Mouse (Mus musculus) E14TG2a.4 (cell line): ENCODE results near the gene Klhl5.

Experiments used
- CTCF ChIP-seq: conservative IDR thresholded peaks from 2 replicates; pipeline ENCODE4 v1.5.1; 2014; ENCODE audit warnings: low read length
- POU5F1 ChIP-seq: IDR thresholded peaks from 2 replicates; pipeline ENCODE4 v1.6.1; 2014; ENCODE audit warnings: low read length, borderline replicate concordance

DNA sequence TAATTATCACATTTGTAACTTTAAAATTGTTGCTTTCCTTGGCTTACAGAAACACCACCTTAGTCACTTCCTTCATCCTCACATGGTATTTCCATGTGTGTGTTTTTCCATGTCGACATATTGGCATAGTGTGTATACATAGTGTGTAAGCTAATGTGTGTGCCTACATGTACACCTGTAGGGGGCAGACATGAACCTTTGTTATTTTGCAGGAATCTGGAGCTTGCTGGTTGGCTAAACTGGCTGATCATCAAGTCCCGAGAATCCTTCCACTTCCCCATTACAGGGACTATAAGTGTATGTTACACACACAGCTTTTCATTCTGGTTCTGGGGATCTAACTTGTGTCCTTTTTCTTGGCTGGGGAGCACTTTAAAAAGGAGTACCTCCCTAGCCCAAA, 31.3 kb upstream of the Klhl5 start:
- no peak; the same call in 1 of the 2 replicates for TF ChIP-seq CTCF
- TF ChIP-seq POU5F1: no peak
